Mouse (Mus musculus): ENCODE measurements around the gene Ccdc160. TPM values are rescaled to one million over a fixed set of nuclear protein-coding genes. Genes with fewer than 3 reads are reported as not detected.

The Ccdc160 gene
- under 1 TPM; 0.16 to 0.64 TPM for total RNA-seq (2021)

- DNase-seq, result peak; percentile 68
Observed at GRCm38 (mm10) chrX:52790980-52791593, at the start of gene Ccdc160. TSS of gene Ccdc160 (plus strand) at chrX:52791200.

GRCm38 (mm10) chrX:52743781-52744180 is 47.2 kb upstream of the Ccdc160 start:
- DNase-seq, result no peak

- DNase-seq, result peak; percentile 8
Observed at GRCm38 (mm10) chrX:52744201-52745051, 46.6 kb upstream of the Ccdc160 start.

- DNase-seq, result no peak
Observed at GRCm38 (mm10) chrX:52745462-52745861, 45.5 kb upstream of the Ccdc160 start.

GRCm38 (mm10) chrX:52745917-52746316 is 45.1 kb upstream of the Ccdc160 start:
- DNase-seq, result no peak

- no peak for DNase-seq
Observed at GRCm38 (mm10) chrX:52746849-52747248, 44.2 kb upstream of the Ccdc160 start.

GRCm38 (mm10) chrX:52753491-52754085 is 37.4 kb upstream of the Ccdc160 start:
- DNase-seq, result no peak

- DNase-seq, result no peak
Observed at GRCm38 (mm10) chrX:52757164-52757563, 33.8 kb upstream of the Ccdc160 start.

- no peak for DNase-seq
Observed at GRCm38 (mm10) chrX:52759232-52759631, 31.8 kb upstream of the Ccdc160 start.

- no peak for DNase-seq
Observed at GRCm38 (mm10) chrX:52760191-52760945, 30.6 kb upstream of the Ccdc160 start.

GRCm38 (mm10) chrX:52762221-52762620 is 28.8 kb upstream of the Ccdc160 start:
- no peak for DNase-seq

- DNase-seq, result peak; percentile 32
Observed at GRCm38 (mm10) chrX:52775973-52776372, 15.0 kb upstream of the Ccdc160 start.

- no peak for DNase-seq
Observed at GRCm38 (mm10) chrX:52777671-52778070, 13.3 kb upstream of the Ccdc160 start.

- DNase-seq, result no peak
Observed at GRCm38 (mm10) chrX:52783898-52784297, 7.1 kb upstream of the Ccdc160 start.

GRCm38 (mm10) chrX:52791944-52792719 is 1.1 kb downstream of the Ccdc160 start:
- no peak for DNase-seq

GRCm38 (mm10) chrX:52792861-52793260 is 1.9 kb downstream of the Ccdc160 start:
- DNase-seq, result no peak

GRCm38 (mm10) chrX:52795816-52796215 is 4.8 kb downstream of the Ccdc160 start:
- no peak for DNase-seq

GRCm38 (mm10) chrX:52797031-52797625 is 6.1 kb downstream of the Ccdc160 start:
- DNase-seq, result no peak

GRCm38 (mm10) chrX:52798255-52798654 is 7.3 kb downstream of the Ccdc160 start:
- DNase-seq, result no peak

GRCm38 (mm10) chrX:52799566-52799965 is 8.6 kb downstream of the Ccdc160 start:
- DNase-seq, result peak; percentile 7

- DNase-seq, result no peak
Observed at GRCm38 (mm10) chrX:52819338-52819737, 28.3 kb downstream of the Ccdc160 start.
